Comparison of ENCODE assay signal across 9 mouse cellular contexts in the genomic region with DNA sequence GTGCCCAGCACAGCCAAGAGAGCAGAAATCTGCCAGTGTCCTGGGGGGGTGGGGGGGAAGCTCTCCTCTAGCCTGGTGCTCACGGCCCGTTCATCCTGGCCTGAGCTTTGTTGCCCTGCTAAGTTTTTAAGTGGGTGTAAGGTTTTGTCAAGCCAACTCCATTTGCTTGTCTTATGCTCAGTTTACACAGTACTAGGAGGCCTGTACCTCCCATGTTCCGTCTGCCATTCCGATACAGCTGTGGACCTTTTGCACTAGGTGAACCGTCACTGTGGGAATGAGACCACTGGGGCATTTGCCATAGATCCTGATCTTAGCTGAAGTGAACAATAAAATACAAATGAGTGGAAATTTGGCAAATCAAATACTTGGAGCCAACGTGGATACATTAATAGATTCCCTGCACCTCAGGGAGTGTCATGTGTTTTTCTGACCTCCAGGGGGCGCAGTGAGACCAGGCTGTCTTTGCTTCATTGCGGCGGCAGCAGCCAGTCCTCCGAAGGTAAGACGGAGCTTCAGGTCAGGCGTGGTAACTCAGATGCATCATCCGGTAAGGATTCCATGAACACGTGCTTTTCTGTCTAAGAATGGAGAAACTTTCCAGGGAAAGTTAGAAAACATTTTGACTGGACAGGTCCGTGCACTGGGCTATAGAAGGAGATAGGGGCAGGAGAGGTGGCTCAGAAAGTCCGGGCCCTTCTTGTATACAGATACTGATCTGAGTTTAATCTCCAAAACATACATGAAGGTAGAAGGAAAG. TPM values are rescaled to one million over a fixed set of nuclear protein-coding genes. Genes with fewer than 3 reads are reported as not detected.
DNase-seq lines count a peak whose midpoint lies in the region; ATAC-seq and TF ChIP-seq lines count a peak whose summit lies in the region.
"Had no signal": no experiment of that assay in that cellular context is flagged by ENCODE, and none has a peak within 500 bp of the region (broad histone marks: within the 10 kb centered on the region; RNA-seq: fewer than 3 reads in every experiment).

No protein-coding gene starts in this region.

- H3K4me3 ChIP-seq in kidney, embryonic 14.5 days (ENCODE audit: low read length) = no peak overlapping the region
- H3K4me3 ChIP-seq in limb, embryonic 10.5 days = no peak overlapping the region
- no peak overlapping the region for H3K4me3 ChIP-seq in stomach, postnatal 0 days (ENCODE audit: low read depth, low read length)
- H3K4me3 ChIP-seq: megakaryocyte, embryonic 14.5 days had no signal

- no peak overlapping the region for H3K9ac ChIP-seq in kidney, embryonic 14.5 days (ENCODE audit: low read depth, low read length)
- H3K9ac ChIP-seq in stomach, postnatal 0 days (ENCODE audit: low read length) = no peak overlapping the region

- no peaks in the 10 kb centered on the region for H3K9me3 ChIP-seq in kidney, embryonic 14.5 days (ENCODE audit: control insufficient read depth, low read length)
- no peaks in the 10 kb centered on the region for H3K9me3 ChIP-seq in limb, embryonic 10.5 days (replicated peaks)
- H3K9me3 ChIP-seq in stomach, postnatal 0 days (ENCODE audit: control insufficient read depth, low read length) = no peaks in the 10 kb centered on the region
- H3K9me3 ChIP-seq: megakaryocyte, embryonic 14.5 days had no signal

- no peak for ATAC-seq in kidney, embryonic 14.5 days (ENCODE audit: low FRiP score, low TSS enrichment)
- peak; percentile 77 for ATAC-seq in monocyte, adult 5-6 weeks (replicated peaks; ENCODE audit: insufficient number of reproducible peaks, low FRiP score, low TSS enrichment, poor library complexity, severe bottlenecking)
- ATAC-seq in stomach, postnatal 0 days (ENCODE audit: low FRiP score, low TSS enrichment) = peak; percentile 30; the same call in 1 of the 2 replicates

- 37% methylated on average over 16 of the region's 16 CpGs for WGBS in kidney, embryonic 14.5 days
- 45% methylated on average over 16 of the region's 16 CpGs for WGBS in limb, embryonic 10.5 days
- WGBS in stomach, postnatal 0 days = 43% methylated on average over 16 of the region's 16 CpGs

- H3K27ac ChIP-seq in kidney, embryonic 14.5 days (ENCODE audit: low read depth, low read length) = no peak overlapping the region
- H3K27ac ChIP-seq in limb, embryonic 10.5 days = no peak overlapping the region
- H3K27ac ChIP-seq in stomach, postnatal 0 days (replicated peaks) = no peak overlapping the region

- TF ChIP-seq CTCF in stomach, postnatal 0 days (IDR thresholded peaks at IDR 0.05; ENCODE audit: low read depth) = peak; percentile 97

- TF ChIP-seq EP300 in stomach, postnatal 0 days (optimal IDR thresholded peaks at IDR 0.05) = no peak

- no peaks in the 10 kb centered on the region for H3K4me1 ChIP-seq in kidney, embryonic 14.5 days (ENCODE audit: control insufficient read depth, insufficient read depth, low read length)
- H3K4me1 ChIP-seq in limb, embryonic 10.5 days = no peaks in the 10 kb centered on the region
- H3K4me1 ChIP-seq in stomach, postnatal 0 days (replicated peaks; ENCODE audit: control insufficient read depth, insufficient read depth) = no peaks in the 10 kb centered on the region
- H3K4me1 ChIP-seq: megakaryocyte, embryonic 14.5 days had no signal

- no peak overlapping the region for H3K4me2 ChIP-seq in kidney, embryonic 14.5 days (replicated peaks; ENCODE audit: low read depth, low read length)
- no peak overlapping the region for H3K4me2 ChIP-seq in stomach, postnatal 0 days (replicated peaks; ENCODE audit: low read depth)

- H3K36me3 ChIP-seq in kidney, embryonic 14.5 days (ENCODE audit: control insufficient read depth, insufficient read depth, low read length) = no peaks in the 10 kb centered on the region
- no peaks in the 10 kb centered on the region for H3K36me3 ChIP-seq in limb, embryonic 10.5 days
- H3K36me3 ChIP-seq in stomach, postnatal 0 days (ENCODE audit: control insufficient read depth, insufficient read depth, low read length) = no peaks in the 10 kb centered on the region

- no peaks in the 10 kb centered on the region for H3K27me3 ChIP-seq in kidney, embryonic 14.5 days (ENCODE audit: control insufficient read depth, insufficient read depth, low read length)
- H3K27me3 ChIP-seq in limb, embryonic 10.5 days (ENCODE audit: low read depth, poor library complexity, severe bottlenecking) = no peaks in the 10 kb centered on the region
- no peaks in the 10 kb centered on the region for H3K27me3 ChIP-seq in stomach, postnatal 0 days (ENCODE audit: control insufficient read depth, insufficient read depth, low read length)

- DNase-seq in kidney, adult 11 months = peak; percentile 19
- DNase-seq in cerebellum, postnatal 14 days = peak; percentile 77 to 80
- DNase-seq in frontal cortex, postnatal 36 days (ENCODE audit: low spot score in 2 of 2) = peak; percentile 54 to 66
- peak; percentile 74 for DNase-seq in kidney, adult 18-20 months
- DNase-seq in limb, embryonic 10.5 days (ENCODE audit: low spot score) = peak; percentile 81
- DNase-seq in stomach, postnatal 0 days (ENCODE audit: low spot score) = peak; percentile 68

RNA-seq across cellular contexts. Expression of gene Smco2, which starts 25.0 kb away (rescaled TPM):
- not detected in 2 replicates for polyA plus RNA-seq in kidney, embryonic 14.5 days (2014; fragmentation: Nextera tagmentation; extraction: Ambion mirVana)
- polyA plus RNA-seq in limb, embryonic 10.5 days (2016; fragmentation: Nextera tagmentation; extraction: Ambion mirVana) = not detected in 2 replicates
- not detected in 3 replicates for total RNA-seq in monocyte, adult 5-6 weeks (2017)
- not detected in 2 replicates for polyA plus RNA-seq in stomach, postnatal 0 days (2015; fragmentation: Nextera tagmentation; extraction: Ambion mirVana)

RNA-seq across cellular contexts. Expression of gene Arntl2, which starts 29.1 kb away (rescaled TPM):
- 2.3 and 3.9 TPM in 2 replicates for polyA plus RNA-seq in kidney, embryonic 14.5 days (2014; fragmentation: Nextera tagmentation; extraction: Ambion mirVana)
- 1.8 and 4.6 TPM in 2 replicates for polyA plus RNA-seq in limb, embryonic 10.5 days (2016; fragmentation: Nextera tagmentation; extraction: Ambion mirVana)
- 0.64 to 1.6 TPM (median 1.4 TPM) in 3 replicates for total RNA-seq in monocyte, adult 5-6 weeks (2017)
- 3.8 and 4.7 TPM in 2 replicates for polyA plus RNA-seq in stomach, postnatal 0 days (2015; fragmentation: Nextera tagmentation; extraction: Ambion mirVana)

Comparison
In these comparisons a context has a peak if more than half of its experiments do, and no peak if none do; other contexts are left out.
1. DNase-seq: peak in every context shown above with its lines; median percentile 81 in limb, embryonic 10.5 days; 78 in cerebellum, postnatal 14 days; 74 in kidney, adult 18-20 months; 68 in stomach, postnatal 0 days; 60 in frontal cortex, postnatal 36 days; 19 in kidney, adult 11 months.